Mouse (Mus musculus): ENCODE data around the gene Efcab12. TPM values are rescaled to one million over a fixed set of nuclear protein-coding genes. Genes with fewer than 3 reads are reported as not detected.

Efcab12 gene
- total and polyA plus RNA-seq, 2 experiments from 2014 or later: 2.1 to 3.2 TPM

DNA sequence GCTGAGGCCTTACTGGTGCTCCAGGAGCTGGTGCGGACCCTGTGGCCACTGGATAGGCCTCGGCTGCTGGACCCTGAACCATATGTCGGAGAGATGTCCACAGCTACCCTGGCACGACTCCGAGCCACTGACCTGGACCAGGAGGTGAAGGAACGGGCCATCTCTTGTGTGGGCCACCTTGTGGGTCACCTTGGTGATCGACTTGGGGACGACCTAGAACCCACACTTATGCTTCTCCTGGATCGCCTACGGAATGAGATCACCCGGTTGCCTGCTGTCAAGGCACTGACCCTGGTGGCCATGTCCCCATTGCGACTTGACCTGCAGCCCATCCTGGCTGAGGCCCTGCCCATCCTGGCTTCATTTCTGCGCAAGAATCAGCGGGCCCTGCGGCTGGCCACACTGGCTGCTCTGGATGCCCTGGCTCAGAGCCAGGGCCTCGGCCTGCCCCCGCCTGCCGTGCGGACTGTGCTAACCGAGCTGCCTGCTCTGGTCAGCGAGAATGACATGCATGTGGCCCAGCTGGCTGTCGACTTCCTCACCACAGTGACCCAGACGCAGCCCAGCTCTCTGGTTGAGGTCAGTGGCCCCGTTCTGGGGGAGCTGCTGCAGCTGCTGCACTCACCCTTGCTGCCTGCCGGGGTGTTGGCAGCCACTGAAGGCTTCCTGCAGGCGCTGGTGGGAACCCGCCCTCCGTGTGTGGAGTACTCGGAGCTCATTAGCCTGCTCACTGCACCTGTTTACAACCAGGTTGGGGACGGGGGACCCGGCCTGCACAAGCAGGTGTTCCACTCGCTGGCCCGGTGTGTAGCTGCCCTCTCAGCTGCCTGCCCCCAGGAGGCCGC is 46.1 kb downstream of the Efcab12 start:
- Histone ChIP-seq H3K4me3 (ENCODE audit: low read depth, low read length) (no peak overlapping the region), H3K27ac (ENCODE audit: low read depth, low read length) (no peak overlapping the region), H3K27me3 (ENCODE audit: insufficient read depth, low read length) (no peaks in the 10 kb centered on the region), H3K9ac (replicated peaks; ENCODE audit: low read length, poor library complexity, severe bottlenecking) (no peak overlapping the region), H3K9me3 (ENCODE audit: low read length) (no peaks in the 10 kb centered on the region), H3K4me1 (ENCODE audit: insufficient read depth, low read length) (no peaks in the 10 kb centered on the region), H3K36me3 (ENCODE audit: insufficient read depth, low read length) (peaks cover 73% of the 10 kb centered on the region), H3K4me2 (ENCODE audit: low read depth, low read length, poor library complexity, severe bottlenecking) (no peak overlapping the region)
- DNase-seq (ENCODE audit: low spot score): peak; percentile 54
- 0 out of 2 replicates have a peak, but pooled peaks have one; percentile 31 for ATAC-seq (ENCODE audit: low FRiP score)
- 86% methylated on average over 34 of the region's 34 CpGs for WGBS
- TF ChIP-seq CTCF (IDR thresholded peaks at IDR 0.05): no peak

DNA sequence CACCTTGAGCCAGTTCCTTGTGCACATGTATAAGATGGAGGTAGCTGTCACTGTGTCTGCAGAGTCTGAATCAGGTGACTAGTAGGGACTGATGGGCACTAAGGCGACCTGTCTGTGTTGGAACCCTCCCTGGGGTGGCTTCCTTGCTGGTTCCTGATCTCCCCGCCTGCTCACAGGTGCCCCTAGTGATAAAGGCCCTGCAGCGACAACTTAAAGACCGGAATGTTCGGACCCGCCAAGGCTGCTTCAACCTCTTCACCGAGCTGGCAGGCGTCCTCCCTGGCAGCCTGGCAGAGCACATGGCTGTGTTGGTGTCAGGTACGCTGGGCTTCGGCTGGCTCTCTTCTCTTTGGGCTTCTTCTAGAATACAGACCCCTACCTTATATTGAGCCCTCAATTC is 47.2 kb downstream of the Efcab12 start:
- no peak for ATAC-seq (ENCODE audit: low FRiP score)
- Histone ChIP-seq H3K4me3 (ENCODE audit: low read depth, low read length) (no peak overlapping the region), H3K27ac (ENCODE audit: low read depth, low read length) (no peak overlapping the region), H3K36me3 (ENCODE audit: insufficient read depth, low read length) (peaks cover 73% of the 10 kb centered on the region), H3K4me2 (ENCODE audit: low read depth, low read length, poor library complexity, severe bottlenecking) (no peak overlapping the region), H3K27me3 (ENCODE audit: insufficient read depth, low read length) (no peaks in the 10 kb centered on the region), H3K4me1 (ENCODE audit: insufficient read depth, low read length) (no peaks in the 10 kb centered on the region), H3K9ac (replicated peaks; ENCODE audit: low read length, poor library complexity, severe bottlenecking) (no peak overlapping the region), H3K9me3 (ENCODE audit: low read length) (no peaks in the 10 kb centered on the region)
- DNase-seq (ENCODE audit: low spot score): no peak
- WGBS: 86% methylated on average over 10 of the region's 10 CpGs
- no peak for TF ChIP-seq CTCF (IDR thresholded peaks at IDR 0.05)

DNA sequence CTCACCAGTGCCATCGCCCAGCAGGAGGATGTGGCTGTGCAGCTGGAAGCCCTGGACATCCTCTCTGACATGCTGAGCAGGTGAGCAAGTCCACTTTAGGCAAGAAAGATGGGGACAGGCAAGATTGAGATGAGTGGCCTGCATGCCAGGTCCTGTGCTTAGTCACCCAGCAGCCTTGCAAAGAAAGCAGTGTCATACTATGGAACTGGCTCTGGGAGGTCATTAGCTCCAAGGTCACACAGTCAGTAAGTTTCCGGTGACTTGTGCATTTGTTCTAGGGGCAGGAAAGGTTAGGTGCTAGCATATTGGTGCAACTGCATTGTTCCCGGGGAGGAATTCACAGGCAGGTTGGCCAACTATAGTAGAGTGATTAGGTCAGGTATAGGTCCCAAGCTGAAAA is 55.4 kb downstream of the Efcab12 start:
- Histone ChIP-seq H3K4me2 (ENCODE audit: low read depth, low read length, poor library complexity, severe bottlenecking) (no peak overlapping the region), H3K4me3 (ENCODE audit: low read depth, low read length) (no peak overlapping the region), H3K9ac (replicated peaks; ENCODE audit: low read length, poor library complexity, severe bottlenecking) (no peak overlapping the region), H3K27ac (ENCODE audit: low read depth, low read length) (no peak overlapping the region), H3K9me3 (ENCODE audit: low read length) (no peaks in the 10 kb centered on the region), H3K4me1 (ENCODE audit: insufficient read depth, low read length) (no peaks in the 10 kb centered on the region), H3K36me3 (ENCODE audit: insufficient read depth, low read length) (peaks cover 57% of the 10 kb centered on the region), H3K27me3 (ENCODE audit: insufficient read depth, low read length) (no peaks in the 10 kb centered on the region)
- no peak for DNase-seq (ENCODE audit: low spot score)
- 92% methylated on average over 3 of the region's 3 CpGs for WGBS
- TF ChIP-seq CTCF (IDR thresholded peaks at IDR 0.05): no peak
- ATAC-seq (ENCODE audit: low FRiP score): no peak

DNA sequence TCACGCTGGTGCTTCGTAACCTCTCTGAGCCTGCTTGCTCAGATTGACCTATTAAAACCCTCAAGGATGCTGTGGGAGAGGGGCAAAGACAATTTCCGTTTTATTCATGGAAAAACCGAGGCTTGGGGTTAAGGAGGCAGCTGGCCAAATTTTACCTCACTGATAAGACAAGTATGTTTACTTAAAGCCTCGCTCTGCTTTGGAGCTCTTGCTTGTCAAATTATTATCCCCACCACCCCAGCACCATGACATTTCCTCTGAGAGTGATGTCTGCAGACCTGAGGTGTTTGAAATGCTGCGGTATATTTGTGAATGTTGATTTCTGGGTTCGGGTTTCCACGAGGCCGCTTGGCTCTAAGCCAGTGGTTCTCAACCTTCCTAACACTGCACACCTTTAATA is 61.8 kb downstream of the Efcab12 start:
- Histone ChIP-seq H3K9me3 (ENCODE audit: low read length) (no peaks in the 10 kb centered on the region), H3K27me3 (ENCODE audit: insufficient read depth, low read length) (no peaks in the 10 kb centered on the region), H3K4me2 (ENCODE audit: low read depth, low read length, poor library complexity, severe bottlenecking) (peak overlapping the region; percentile 89), H3K36me3 (ENCODE audit: insufficient read depth, low read length) (peaks cover 8% of the 10 kb centered on the region; the same call in 1 of the 2 replicates), H3K9ac (replicated peaks; ENCODE audit: low read length, poor library complexity, severe bottlenecking) (no peak overlapping the region; the same call in 1 of the 2 replicates), H3K27ac (ENCODE audit: low read depth, low read length) (no peak overlapping the region), H3K4me3 (ENCODE audit: low read depth, low read length) (0 out of 2 replicates have a peak overlapping the region, but pooled peaks have one; percentile 85), H3K4me1 (ENCODE audit: insufficient read depth, low read length) (peaks cover 12% of the 10 kb centered on the region)
- WGBS: 62% methylated on average over 9 of the region's 9 CpGs
- no peak for TF ChIP-seq CTCF (IDR thresholded peaks at IDR 0.05)
- no peak for ATAC-seq (ENCODE audit: low FRiP score)
- no peak for DNase-seq (ENCODE audit: low spot score)

DNA sequence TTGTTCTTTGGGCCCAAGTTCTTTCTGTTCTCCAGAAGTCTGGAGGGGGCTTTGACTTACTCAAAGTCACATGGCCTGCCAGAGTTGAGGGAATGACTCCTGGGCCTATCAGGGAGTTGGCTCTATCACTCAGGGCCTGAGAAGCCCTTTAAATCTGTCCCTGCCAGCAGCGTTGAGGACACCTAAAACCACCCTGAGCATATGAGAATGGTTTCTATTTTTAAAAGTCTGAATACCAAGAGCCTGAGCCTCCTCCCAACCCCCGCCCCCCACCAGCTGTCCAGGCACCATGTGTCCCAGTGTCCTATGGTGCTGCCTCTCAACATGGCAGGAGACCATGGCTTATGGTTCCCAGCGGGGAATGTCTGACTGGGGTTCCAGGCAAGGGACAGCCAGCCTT is 62.4 kb downstream of the Efcab12 start:
- peak overlapping the region; percentile 89 for H3K4me2 ChIP-seq (ENCODE audit: low read depth, low read length, poor library complexity, severe bottlenecking)
- no peaks in the 10 kb centered on the region for H3K27me3 ChIP-seq (ENCODE audit: insufficient read depth, low read length)
- H3K9me3 ChIP-seq (ENCODE audit: low read length): no peaks in the 10 kb centered on the region
- H3K27ac ChIP-seq (ENCODE audit: low read depth, low read length): no peak overlapping the region
- peak overlapping the region; percentile 89; the same call in 1 of the 2 replicates for H3K9ac ChIP-seq (replicated peaks; ENCODE audit: low read length, poor library complexity, severe bottlenecking)
- WGBS: 58% methylated on average over 3 of the region's 3 CpGs
- peaks cover 12% of the 10 kb centered on the region for H3K4me1 ChIP-seq (ENCODE audit: insufficient read depth, low read length)
- ATAC-seq (ENCODE audit: low FRiP score) (no peak), DNase-seq (ENCODE audit: low spot score) (no peak)
- no peak for TF ChIP-seq CTCF (IDR thresholded peaks at IDR 0.05)
- 0 out of 2 replicates have a peak, but pooled peaks cover 5% of the 10 kb centered on the region for H3K36me3 ChIP-seq (ENCODE audit: insufficient read depth, low read length)
- H3K4me3 ChIP-seq (ENCODE audit: low read depth, low read length): peak overlapping the region; percentile 85

DNA sequence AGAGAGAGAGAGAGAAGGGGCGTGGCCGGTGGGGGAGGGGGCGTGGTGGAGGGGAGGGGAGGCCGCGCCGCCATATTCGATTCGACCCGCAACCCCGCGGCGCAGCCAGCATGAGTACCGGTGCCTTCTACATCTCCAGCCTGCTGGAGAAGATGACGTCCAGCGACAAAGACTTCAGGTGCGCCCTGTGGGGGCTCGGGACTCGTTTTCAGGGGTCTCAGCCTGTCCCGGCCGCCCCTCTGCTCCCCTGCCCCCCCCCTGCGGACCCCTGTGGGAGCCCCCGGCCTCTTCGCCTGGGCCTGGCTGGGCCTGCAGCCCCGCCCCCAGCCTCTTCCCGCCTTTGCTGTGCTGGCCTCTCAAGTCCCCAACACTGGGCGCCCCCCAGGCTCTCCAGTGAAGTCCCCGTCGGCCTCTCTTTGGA is 63.7 kb downstream of the Efcab12 start, which contains the start of gene Cand2:
Gene Cand2 (plus strand): TSS at position 38 of the 421 bp plus-strand sequence.
- under 1% methylated on average over 18 of the region's 28 CpGs for WGBS
- H3K4me3 ChIP-seq (ENCODE audit: low read depth, low read length): peak within 1 kb of the TSS; percentile 85
- ATAC-seq (ENCODE audit: low FRiP score): peak; percentile 71

More for the DNA sequence above, 63.7 kb downstream of the Efcab12 start, which contains the start of gene Cand2:
- Histone ChIP-seq H3K27ac (ENCODE audit: low read depth, low read length) (peak within 1 kb of the TSS; percentile 47; the same call in 1 of the 2 replicates), H3K4me2 (ENCODE audit: low read depth, low read length, poor library complexity, severe bottlenecking) (peak within 1 kb of the TSS; percentile 89), H3K27me3 (ENCODE audit: insufficient read depth, low read length) (no peaks in the 10 kb centered on the region), H3K4me1 (ENCODE audit: insufficient read depth, low read length) (peaks cover 12% of the 10 kb centered on the region), H3K9me3 (ENCODE audit: low read length) (no peaks in the 10 kb centered on the region), H3K9ac (replicated peaks; ENCODE audit: low read length, poor library complexity, severe bottlenecking) (peak within 1 kb of the TSS; percentile 89), H3K36me3 (ENCODE audit: insufficient read depth, low read length) (no peaks in the 10 kb centered on the region)
- peak; percentile 75 for DNase-seq (ENCODE audit: low spot score)
- no peak for TF ChIP-seq CTCF (IDR thresholded peaks at IDR 0.05)

All from midbrain, postnatal 0 days (tissue).